Mouse (Mus musculus) cerebellum, adult 9-11 months (tissue): Measurements from ENCODE around the gene Tex45.

Experiments used
- DNase-seq: peaks from one replicate; pipeline ENCODE4 v3.0.0; 2022

Gene Tex45

GRCm38 (mm10) chr8:3470562-3470961 lies at the start of gene Tex45:
Tex45 (plus strand) TSS chr8:3470862.
- no peak for DNase-seq

- DNase-seq: no peak
These were observed 49.2 kb upstream of the Tex45 start for GRCm38 (mm10) chr8:3421507-3421906.

- DNase-seq: no peak
These were observed 45.4 kb upstream of the Tex45 start for GRCm38 (mm10) chr8:3425217-3425616.

GRCm38 (mm10) chr8:3426211-3426610 lies 44.5 kb upstream of the Tex45 start:
- no peak for DNase-seq

GRCm38 (mm10) chr8:3428426-3428825 lies 42.2 kb upstream of the Tex45 start:
- no peak for DNase-seq

- peak; percentile 81 for DNase-seq
These were observed 40.7 kb upstream of the Tex45 start for GRCm38 (mm10) chr8:3429966-3430365.

GRCm38 (mm10) chr8:3431113-3431512 lies 39.5 kb upstream of the Tex45 start:
- no peak for DNase-seq

- no peak for DNase-seq
These were observed 34.2 kb upstream of the Tex45 start for GRCm38 (mm10) chr8:3436492-3436891.

- no peak for DNase-seq
These were observed 31.2 kb upstream of the Tex45 start for GRCm38 (mm10) chr8:3439510-3439909.

- no peak for DNase-seq
These were observed 21.4 kb upstream of the Tex45 start for GRCm38 (mm10) chr8:3449226-3449625.

- peak; percentile 53 for DNase-seq
These were observed 20.0 kb upstream of the Tex45 start for GRCm38 (mm10) chr8:3450670-3451069.

GRCm38 (mm10) chr8:3451992-3452391 lies 18.7 kb upstream of the Tex45 start:
- no peak for DNase-seq

GRCm38 (mm10) chr8:3463248-3463647 lies 7.4 kb upstream of the Tex45 start:
- no peak for DNase-seq

- DNase-seq: peak; percentile 20
These were observed 6.4 kb upstream of the Tex45 start for GRCm38 (mm10) chr8:3464309-3464708.

GRCm38 (mm10) chr8:3467006-3467885 lies 3.4 kb upstream of the Tex45 start, which contains the start of gene Pex11g:
Pex11g (minus strand) TSS chr8:3467680.
- peak; percentile 96 for DNase-seq

- DNase-seq: peak; percentile 24
These were observed 2.6 kb upstream of the Tex45 start for GRCm38 (mm10) chr8:3467886-3468545.

GRCm38 (mm10) chr8:3468838-3469237 lies 1.8 kb upstream of the Tex45 start:
- no peak for DNase-seq

- no peak for DNase-seq
These were observed 5.2 kb downstream of the Tex45 start for GRCm38 (mm10) chr8:3475715-3476429.

GRCm38 (mm10) chr8:3480221-3480785 lies 9.6 kb downstream of the Tex45 start:
- no peak for DNase-seq

GRCm38 (mm10) chr8:3481605-3482004 lies 10.9 kb downstream of the Tex45 start:
- DNase-seq: no peak

GRCm38 (mm10) chr8:3482240-3482740 lies 11.6 kb downstream of the Tex45 start:
- no peak for DNase-seq

- no peak for DNase-seq
These were observed 12.9 kb downstream of the Tex45 start for GRCm38 (mm10) chr8:3483546-3483945.

- DNase-seq: no peak
These were observed 14.5 kb downstream of the Tex45 start for GRCm38 (mm10) chr8:3485192-3485591.
